Mouse (Mus musculus): ENCODE results near the gene Il2rb.

The Il2rb gene

DNA sequence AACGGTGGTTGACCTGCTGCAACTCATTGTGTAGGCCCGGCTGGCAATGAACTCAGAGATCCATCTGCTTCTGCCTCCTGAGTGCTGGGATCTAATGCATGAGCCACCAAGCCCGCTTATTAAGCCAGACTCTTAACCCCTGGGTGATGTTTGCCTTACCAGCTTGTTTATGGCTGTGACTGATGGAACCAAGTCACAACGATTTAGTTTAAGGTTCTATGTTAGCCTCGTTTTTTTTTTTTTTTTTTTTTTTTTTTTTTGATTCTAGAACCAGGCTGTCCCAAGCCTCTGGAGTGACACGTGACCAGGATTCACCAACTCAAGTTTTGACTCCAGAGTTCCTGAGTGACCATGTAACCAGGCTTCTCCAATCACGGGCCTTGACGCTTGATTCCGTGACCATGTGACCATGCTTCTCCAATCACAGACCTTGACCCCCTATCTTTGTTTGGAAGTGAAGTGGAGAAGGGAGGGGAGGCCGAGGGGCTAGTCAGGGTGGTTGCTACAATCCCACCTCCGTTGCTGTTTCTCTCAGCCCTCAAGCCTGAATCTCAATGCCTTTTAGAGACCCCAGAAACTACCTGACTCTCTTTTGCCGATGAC, 14.3 kb upstream of the Il2rb start:
- no peaks in the 10 kb centered on the region for H3K27me3 ChIP-seq (ENCODE audit: control insufficient read depth, insufficient read depth, low read length, poor library complexity, severe bottlenecking)
- no peaks in the 10 kb centered on the region for H3K36me3 ChIP-seq (ENCODE audit: control insufficient read depth, insufficient read depth, low read length, poor library complexity, severe bottlenecking)
- DNase-seq (ENCODE audit: low read depth, low spot score), result no peak

DNA sequence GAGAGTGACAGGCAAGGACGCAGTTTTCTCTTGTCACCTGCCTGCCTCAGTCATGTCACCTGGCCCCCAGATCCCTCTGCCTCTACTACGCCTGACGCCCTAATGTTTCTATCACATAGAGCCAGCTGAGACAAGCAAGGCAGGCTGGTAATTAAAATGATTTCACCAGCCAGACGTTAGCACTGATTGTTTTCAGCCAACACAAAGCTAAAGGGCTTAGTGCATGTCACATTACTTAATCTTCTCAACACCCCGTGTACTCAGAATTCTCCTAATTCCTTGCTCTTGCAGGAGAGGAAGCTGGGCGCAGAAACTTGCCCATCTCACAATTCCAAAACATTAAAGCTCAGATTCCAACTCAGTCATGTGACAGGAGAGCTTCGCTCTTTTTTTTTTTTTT, 13.4 kb upstream of the Il2rb start:
- Histone ChIP-seq H3K36me3 (ENCODE audit: control insufficient read depth, insufficient read depth, low read length, poor library complexity, severe bottlenecking) (no peaks in the 10 kb centered on the region), H3K27me3 (ENCODE audit: control insufficient read depth, insufficient read depth, low read length, poor library complexity, severe bottlenecking) (no peaks in the 10 kb centered on the region)
- DNase-seq (ENCODE audit: low read depth, low spot score), result no peak

DNA sequence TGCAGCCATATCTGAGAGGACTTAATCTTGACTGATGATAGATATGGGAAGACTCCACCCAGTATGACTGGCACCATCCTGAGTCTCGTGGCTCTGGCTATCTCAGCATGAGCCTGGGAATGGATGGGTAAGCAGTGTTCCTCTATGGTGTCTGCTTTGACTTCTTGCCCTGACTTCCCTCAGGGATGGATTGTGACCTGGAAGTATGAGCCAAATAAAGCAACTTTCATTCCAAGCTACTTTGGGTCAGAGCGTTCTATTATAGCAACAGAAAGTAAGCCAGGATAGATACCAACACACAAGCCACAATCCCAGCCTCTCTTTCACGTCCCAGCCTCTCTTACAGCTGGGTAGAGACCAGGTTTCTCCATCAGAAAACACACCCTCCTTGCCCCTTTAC, 10.5 kb upstream of the Il2rb start:
- H3K27me3 ChIP-seq (ENCODE audit: control insufficient read depth, insufficient read depth, low read length, poor library complexity, severe bottlenecking), result no peaks in the 10 kb centered on the region
- H3K36me3 ChIP-seq (ENCODE audit: control insufficient read depth, insufficient read depth, low read length, poor library complexity, severe bottlenecking), result no peaks in the 10 kb centered on the region
- DNase-seq (ENCODE audit: low read depth, low spot score), result no peak

DNA sequence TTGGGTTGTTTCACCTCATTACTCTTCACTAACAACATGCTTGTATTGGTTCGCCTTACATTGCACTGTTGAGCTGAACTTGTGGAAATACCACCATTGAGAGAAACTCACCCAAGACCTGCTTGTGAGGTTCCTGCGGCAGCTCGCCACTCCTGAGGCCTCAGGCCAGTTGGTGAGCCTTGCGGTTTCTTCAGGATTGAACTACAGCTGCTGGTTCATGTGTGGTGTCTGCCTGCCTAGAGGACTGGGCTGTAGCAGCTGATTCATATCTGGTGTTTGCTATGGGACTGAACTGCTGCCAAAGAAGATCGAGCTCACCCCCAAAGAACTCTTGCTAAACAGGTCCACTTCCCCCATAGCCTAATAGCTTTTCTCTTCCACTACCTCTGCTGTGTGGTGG, 9.7 kb upstream of the Il2rb start:
- H3K27me3 ChIP-seq (ENCODE audit: control insufficient read depth, insufficient read depth, low read length, poor library complexity, severe bottlenecking), result no peaks in the 10 kb centered on the region
- H3K36me3 ChIP-seq (ENCODE audit: control insufficient read depth, insufficient read depth, low read length, poor library complexity, severe bottlenecking), result no peaks in the 10 kb centered on the region
- no peak for DNase-seq (ENCODE audit: low read depth, low spot score)

DNA sequence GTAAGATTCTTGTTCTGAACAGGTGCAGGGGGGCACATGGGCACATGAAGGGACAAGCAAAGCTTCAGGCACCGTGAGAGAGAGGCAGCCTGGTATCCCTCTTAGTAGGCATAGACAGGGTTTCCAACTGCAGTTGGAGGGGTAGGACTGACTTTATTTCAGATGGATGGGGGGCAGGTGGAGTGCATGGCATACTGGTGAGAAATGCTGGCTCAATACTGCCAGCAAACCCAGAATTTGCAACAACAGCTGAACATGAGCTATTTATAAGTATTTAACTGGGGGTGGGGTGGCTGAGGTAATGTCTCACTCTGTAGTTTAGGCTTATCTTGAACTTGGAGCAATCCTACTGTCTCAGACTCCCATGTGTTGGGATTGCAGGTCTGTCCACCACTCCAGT, 8.9 kb upstream of the Il2rb start:
- DNase-seq (ENCODE audit: low read depth, low spot score), result no peak
- H3K36me3 ChIP-seq (ENCODE audit: control insufficient read depth, insufficient read depth, low read length, poor library complexity, severe bottlenecking), result no peaks in the 10 kb centered on the region
- no peaks in the 10 kb centered on the region for H3K27me3 ChIP-seq (ENCODE audit: control insufficient read depth, insufficient read depth, low read length, poor library complexity, severe bottlenecking)

DNA sequence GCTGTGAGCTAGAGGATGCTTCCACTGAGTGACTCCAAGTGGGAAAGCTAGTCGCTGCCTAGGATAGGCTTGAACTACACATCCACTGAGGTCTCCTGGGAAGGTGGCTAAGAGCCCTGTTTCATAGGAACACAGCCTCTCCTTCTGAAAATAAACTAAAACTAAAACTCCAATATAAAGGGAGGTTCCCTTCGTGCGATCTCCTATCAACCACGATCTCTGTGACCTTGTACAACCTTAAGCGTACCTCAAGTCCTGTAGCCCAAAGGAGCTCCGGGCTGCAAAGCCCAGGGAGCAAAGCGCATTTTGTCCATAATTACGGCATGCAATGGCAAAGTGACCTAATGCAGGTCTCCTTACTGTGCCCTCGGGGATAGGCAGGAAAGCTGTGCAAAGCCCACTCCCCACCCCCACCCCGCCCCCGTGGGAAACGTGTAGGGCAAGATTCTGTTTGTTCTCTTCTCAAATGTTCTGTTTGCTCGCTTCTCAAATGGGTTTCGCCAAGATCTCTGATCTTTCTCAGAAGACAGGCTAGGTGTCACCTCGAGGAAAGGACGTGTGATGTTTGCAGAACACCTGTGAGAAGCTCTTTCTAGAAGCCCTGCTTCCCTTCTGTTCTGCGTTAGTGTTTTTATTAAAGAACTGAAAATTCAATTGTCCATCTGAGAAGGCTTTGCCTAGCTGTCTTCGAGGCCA, 7.5 kb upstream of the Il2rb start:
- no peak for DNase-seq (ENCODE audit: low read depth, low spot score)
- Histone ChIP-seq H3K36me3 (ENCODE audit: control insufficient read depth, insufficient read depth, low read length, poor library complexity, severe bottlenecking) (no peaks in the 10 kb centered on the region), H3K27me3 (ENCODE audit: control insufficient read depth, insufficient read depth, low read length, poor library complexity, severe bottlenecking) (no peaks in the 10 kb centered on the region)

DNA sequence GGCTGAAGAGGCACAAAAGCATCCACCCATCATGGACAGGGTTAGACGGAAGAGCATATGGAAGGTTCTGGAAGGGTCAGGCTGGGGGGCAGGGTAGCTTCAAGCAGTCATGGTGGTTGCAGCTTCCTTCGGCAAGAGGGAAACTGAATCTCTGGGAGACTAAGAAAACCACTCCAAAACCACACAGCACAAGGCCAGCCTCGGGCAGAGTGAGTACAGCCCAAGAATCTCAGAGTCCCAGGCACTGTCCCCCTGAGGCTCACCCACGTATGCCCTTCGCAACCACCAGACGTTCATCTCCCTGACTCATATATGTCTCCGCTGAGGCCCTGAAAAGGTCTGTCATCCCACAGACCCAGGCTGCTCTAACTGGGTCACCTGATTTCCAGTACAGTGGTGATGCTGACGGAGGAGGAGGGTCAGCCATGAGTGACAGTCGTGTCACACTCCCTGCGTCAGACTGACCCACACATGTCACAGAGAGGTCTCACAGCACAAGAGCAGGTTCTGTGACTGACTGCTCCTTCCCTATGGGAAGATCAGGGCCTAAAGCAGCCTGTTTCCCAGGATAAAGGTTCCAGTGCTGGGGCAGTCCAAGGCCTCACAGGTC, 1.6 kb downstream of the Il2rb start:
- no peaks in the 10 kb centered on the region for H3K27me3 ChIP-seq (ENCODE audit: control insufficient read depth, insufficient read depth, low read length, poor library complexity, severe bottlenecking)
- no peaks in the 10 kb centered on the region for H3K36me3 ChIP-seq (ENCODE audit: control insufficient read depth, insufficient read depth, low read length, poor library complexity, severe bottlenecking)
- DNase-seq (ENCODE audit: low read depth, low spot score), result no peak

DNA sequence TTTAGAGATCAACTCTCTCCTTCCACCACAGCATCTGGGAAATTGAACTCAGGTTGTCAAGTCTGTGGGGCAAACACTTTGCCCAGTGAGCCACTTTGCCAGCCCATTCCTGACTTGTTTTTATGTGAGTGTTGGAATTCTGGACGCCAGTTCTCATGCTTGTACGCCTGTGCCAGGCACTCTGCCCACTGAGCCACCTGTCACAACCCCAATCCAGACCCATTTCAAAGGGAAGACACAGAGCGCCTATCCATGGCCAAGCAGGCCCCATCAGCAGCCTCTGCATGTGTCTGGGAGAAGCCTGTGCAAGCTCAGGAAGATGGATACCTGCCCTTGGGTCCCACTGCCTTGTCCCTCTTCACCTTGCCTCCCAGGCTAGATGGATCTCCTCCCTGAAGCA, 3.8 kb downstream of the Il2rb start:
- no peak for DNase-seq (ENCODE audit: low read depth, low spot score)
- Histone ChIP-seq H3K27me3 (ENCODE audit: control insufficient read depth, insufficient read depth, low read length, poor library complexity, severe bottlenecking) (no peaks in the 10 kb centered on the region), H3K36me3 (ENCODE audit: control insufficient read depth, insufficient read depth, low read length, poor library complexity, severe bottlenecking) (no peaks in the 10 kb centered on the region)

DNA sequence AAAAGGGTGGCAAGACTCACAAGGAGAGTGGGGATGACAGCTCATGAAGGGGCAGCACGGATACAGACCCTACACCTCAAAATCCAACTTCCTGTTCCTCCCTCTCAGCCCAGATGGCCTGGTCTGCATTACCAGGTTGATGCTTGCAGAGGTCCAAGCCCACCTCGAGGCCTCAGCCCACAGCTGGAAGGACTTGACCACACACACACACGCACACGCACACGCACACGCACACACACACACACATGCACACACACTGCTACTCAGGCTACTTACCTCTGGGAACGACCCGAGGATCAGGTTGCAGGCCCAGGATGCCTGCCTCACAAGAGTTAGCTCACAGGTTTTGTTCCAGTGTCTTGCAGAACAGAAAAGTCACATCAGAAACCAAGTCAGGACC, 5.2 kb downstream of the Il2rb start:
- DNase-seq (ENCODE audit: low read depth, low spot score), result no peak
- Histone ChIP-seq H3K36me3 (ENCODE audit: control insufficient read depth, insufficient read depth, low read length, poor library complexity, severe bottlenecking) (no peaks in the 10 kb centered on the region), H3K27me3 (ENCODE audit: control insufficient read depth, insufficient read depth, low read length, poor library complexity, severe bottlenecking) (no peaks in the 10 kb centered on the region)

DNA sequence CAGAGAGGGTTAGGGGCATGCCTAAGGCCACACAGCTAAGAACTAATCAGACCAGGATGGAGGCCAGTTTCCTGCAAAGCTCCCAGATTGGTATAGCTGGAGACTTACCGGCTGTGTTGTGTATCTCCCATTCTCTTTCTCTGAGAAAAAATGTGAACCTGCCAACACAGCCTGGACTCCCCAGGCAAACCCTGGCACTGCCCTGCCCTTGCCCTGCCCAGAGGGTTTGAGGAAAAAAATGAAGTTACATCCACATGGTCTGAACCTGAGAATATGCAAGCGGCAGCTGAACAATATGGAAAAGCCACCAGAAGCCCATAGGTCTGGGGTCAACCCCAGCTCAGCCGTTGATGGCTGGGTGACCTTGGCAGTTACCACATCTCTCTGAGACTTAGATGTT, 5.8 kb downstream of the Il2rb start:
- H3K27me3 ChIP-seq (ENCODE audit: control insufficient read depth, insufficient read depth, low read length, poor library complexity, severe bottlenecking), result no peaks in the 10 kb centered on the region
- no peak for DNase-seq (ENCODE audit: low read depth, low spot score)
- H3K36me3 ChIP-seq (ENCODE audit: control insufficient read depth, insufficient read depth, low read length, poor library complexity, severe bottlenecking), result no peaks in the 10 kb centered on the region

DNA sequence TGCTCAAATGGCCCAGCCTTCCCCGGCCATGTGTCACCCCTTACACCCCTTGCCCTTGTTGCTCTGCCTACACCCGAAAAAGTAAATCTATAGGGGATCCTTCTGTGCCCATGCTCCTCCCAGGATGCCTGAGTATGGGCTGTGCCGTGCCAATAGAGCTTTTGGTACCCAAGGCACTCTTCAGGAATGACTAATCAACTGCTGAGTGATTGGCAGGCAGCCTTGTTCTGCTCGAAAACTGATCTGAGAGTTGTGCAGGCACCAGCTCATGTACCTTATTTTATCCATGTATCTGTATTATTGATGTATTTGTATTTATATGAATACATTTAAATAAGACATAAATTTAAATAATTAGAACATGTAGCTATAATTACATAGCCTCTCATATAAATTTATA, 8.0 kb downstream of the Il2rb start:
- no peak for DNase-seq (ENCODE audit: low read depth, low spot score)
- no peaks in the 10 kb centered on the region for H3K36me3 ChIP-seq (ENCODE audit: control insufficient read depth, insufficient read depth, low read length, poor library complexity, severe bottlenecking)
- no peaks in the 10 kb centered on the region for H3K27me3 ChIP-seq (ENCODE audit: control insufficient read depth, insufficient read depth, low read length, poor library complexity, severe bottlenecking)

DNA sequence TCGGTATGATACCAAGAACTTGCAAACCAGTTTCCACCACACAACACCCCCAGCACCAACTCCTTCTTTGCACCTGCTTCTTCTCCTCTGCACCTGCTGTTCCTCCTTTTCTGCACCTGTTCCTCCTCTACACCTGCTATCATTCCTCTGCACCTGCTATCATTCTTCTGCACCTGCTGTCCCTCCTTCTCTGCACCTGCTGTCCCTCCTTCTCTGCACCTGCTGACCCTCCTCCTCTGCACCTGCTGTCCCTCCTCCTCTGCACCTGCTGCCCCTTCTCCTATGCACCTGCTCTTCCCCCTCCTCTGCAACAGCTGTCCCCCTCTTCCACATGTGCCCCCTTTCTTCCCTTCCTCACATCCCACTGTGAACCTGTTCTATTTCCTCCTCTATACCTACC, 8.5 kb downstream of the Il2rb start:
- Histone ChIP-seq H3K27me3 (ENCODE audit: control insufficient read depth, insufficient read depth, low read length, poor library complexity, severe bottlenecking) (no peaks in the 10 kb centered on the region), H3K36me3 (ENCODE audit: control insufficient read depth, insufficient read depth, low read length, poor library complexity, severe bottlenecking) (no peaks in the 10 kb centered on the region)
- no peak for DNase-seq (ENCODE audit: low read depth, low spot score)

DNA sequence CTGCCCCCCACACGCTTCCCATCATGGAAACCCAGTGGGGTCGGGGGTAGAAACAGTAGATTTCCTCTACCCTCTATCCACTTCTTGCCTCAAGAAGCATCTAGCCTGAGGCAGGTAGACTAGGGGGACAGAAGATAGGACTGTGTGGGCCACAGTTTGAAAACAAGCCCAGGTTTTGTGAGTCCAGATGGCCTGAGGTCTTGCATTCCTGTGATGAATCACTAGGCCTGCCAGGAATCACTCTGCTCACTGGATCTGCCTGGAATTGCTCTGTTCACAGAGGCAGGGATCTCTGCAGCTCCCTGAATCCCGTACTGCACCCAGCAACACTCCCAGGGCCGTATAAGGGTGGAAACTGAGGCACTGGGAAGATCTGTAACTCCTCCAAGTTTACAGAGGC, 11.8 kb downstream of the Il2rb start:
- DNase-seq (ENCODE audit: low read depth, low spot score), result no peak
- Histone ChIP-seq H3K36me3 (ENCODE audit: control insufficient read depth, insufficient read depth, low read length, poor library complexity, severe bottlenecking) (no peaks in the 10 kb centered on the region), H3K27me3 (ENCODE audit: control insufficient read depth, insufficient read depth, low read length, poor library complexity, severe bottlenecking) (no peaks in the 10 kb centered on the region)

DNA sequence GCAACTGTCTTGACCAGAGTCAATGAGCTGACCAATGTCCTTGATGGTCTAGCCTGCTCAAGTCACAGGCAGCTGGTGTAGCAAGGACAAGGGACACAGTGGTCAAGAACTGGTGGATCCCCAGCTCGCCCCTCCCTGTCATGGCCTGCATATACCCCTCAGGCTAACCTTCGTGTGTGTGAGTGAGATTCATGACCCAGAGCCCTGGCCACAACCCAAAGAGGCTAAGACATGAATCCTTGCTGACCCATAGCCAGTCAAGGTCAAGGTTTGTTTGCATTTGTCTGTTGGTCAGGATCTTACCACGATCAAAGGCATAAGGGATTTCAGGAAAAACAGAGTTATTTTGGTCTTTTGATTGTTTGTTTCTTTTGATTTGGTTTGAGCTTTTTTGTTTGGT, 12.6 kb downstream of the Il2rb start:
- Histone ChIP-seq H3K27me3 (ENCODE audit: control insufficient read depth, insufficient read depth, low read length, poor library complexity, severe bottlenecking) (no peaks in the 10 kb centered on the region), H3K36me3 (ENCODE audit: control insufficient read depth, insufficient read depth, low read length, poor library complexity, severe bottlenecking) (no peaks in the 10 kb centered on the region)
- DNase-seq (ENCODE audit: low read depth, low spot score), result no peak

DNA sequence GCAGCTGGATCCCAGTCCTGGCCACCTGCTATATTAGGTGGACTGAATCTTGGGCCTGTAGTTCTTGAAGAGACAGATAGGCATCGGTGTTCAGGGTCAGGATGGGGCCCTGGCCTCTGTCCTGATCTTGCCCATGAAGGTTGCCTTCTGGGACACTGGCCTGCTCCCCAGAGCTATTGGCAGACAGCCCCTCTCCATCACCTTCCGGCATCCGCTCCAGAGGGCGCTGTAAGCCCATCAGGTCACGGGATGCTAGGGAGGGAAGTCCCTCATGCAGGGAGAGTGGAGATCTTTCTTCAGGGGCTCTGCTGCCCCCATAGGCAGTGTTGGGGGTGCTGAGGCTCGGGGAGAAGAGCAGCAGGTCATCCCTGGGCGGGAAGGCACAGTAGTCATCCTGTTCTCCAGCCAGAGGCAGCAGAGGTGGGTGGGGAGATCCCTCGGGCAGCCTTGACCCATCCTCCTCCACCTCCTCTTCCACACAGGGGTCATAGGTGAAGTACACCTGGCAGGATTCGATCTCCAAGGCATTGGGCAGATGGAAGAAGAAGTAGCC, 13.5 kb downstream of the Il2rb start:
- H3K36me3 ChIP-seq (ENCODE audit: control insufficient read depth, insufficient read depth, low read length, poor library complexity, severe bottlenecking), result no peaks in the 10 kb centered on the region

More for the DNA sequence above, 13.5 kb downstream of the Il2rb start:
- DNase-seq (ENCODE audit: low read depth, low spot score), result no peak
- no peaks in the 10 kb centered on the region for H3K27me3 ChIP-seq (ENCODE audit: control insufficient read depth, insufficient read depth, low read length, poor library complexity, severe bottlenecking)
